Mouse (Mus musculus): Measurements from ENCODE around the gene Myh2. TPM values are rescaled to one million over a fixed set of nuclear protein-coding genes. Genes with fewer than 3 reads are reported as not detected.

Myh2 gene
- total RNA-seq, 2 experiments from 2014 or later = 0.50 to 0.57 TPM

DNA sequence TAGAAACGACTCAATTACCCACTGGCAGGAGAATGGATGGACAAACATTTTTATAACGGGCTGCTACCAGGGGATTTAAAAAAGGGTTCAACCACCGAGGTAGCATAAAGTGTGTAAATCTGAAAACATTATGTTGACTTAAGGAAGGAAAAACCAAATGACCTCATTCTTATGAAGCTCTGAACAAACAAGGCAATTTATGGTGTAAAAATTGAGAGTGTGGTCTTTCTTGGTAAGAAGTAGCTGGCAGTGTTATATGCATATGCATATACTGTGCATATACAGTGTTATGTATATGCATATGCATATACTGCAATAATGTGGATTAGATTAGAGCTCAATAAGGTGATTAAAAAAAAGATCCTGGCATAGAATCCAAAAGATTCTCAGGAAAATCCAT lies 19.7 kb upstream of the Myh2 start:
- DNase-seq (ENCODE audit: low spot score in 2 of 2) = no peak
- intact Hi-C loops (cut with DNase I) = no loop called here

DNA sequence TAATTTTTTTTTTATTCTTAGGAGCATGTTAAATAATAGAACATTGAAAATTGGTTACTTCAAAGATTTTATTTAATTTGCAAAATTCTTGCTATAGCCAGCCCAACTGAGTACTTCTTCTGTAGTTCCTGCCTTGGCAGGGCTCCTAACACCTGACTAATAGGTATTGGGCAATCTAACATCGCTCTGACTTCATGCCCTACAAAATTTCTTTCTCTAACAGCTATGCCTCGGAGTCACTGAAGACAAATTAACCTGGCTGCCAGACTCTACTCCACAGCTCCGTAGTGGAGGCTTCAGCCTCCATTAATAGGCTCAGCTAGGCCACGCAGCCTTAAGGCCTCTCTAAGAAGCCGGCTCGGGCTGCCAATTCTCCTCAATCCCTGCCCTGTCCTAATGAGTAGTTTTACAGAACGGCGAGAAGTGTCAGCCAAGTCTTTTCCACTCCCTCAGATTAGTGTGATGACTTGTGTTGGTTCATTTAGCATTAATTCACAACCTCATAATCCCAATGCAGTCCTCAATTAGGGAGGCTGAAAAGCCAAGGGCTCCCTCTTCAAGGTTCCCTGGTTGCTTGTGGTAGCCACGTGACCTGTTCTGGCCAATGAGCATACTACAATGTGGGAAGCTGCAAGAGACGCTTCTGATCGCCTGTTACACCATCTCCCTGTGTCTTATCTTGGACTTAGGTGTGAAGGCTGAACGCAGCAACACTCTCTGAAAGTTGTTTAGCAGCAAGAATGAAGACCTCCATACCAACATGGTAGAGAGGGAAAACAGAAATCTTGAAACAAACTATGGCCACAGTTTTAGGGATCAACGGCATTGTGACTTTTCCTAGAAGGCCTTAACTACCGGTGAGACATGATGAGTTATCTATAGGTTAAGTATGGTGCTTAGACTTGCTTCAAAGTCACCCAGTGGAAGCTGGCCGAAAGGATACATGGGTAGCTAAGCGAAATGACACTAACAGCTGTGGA lies 18.9 kb upstream of the Myh2 start:
- no peak for DNase-seq (ENCODE audit: low spot score in 2 of 2)
- intact Hi-C loops (cut with DNase I) = no loop called here

DNA sequence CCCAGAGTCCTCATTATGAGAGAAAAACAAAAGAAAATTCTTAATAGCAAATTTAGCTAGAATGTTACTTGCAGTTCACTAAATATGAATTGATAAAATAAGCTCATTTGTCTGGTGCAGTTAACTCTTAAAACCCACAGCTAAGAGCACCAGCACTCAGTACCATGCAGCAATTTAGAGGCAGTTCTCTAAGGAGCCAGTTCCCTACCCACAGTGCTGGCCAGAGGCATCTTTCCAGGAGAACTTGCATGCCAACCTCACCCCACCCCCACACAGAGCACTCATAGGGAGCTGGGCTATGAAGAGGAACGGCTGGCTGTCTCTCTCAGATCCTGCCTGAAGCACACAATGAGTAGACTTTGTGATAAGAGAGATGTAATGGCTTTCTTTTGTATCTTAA lies 17.7 kb upstream of the Myh2 start:
- intact Hi-C loops (cut with DNase I) = no loop called here

GRCm38 (mm10) chr11:67153843-67154242 lies 17.0 kb upstream of the Myh2 start:
- DNase-seq (ENCODE audit: low spot score in 2 of 2) = no peak
- intact Hi-C loops (cut with DNase I) = no loop called here

More for the DNA sequence above, 17.7 kb upstream of the Myh2 start:
- DNase-seq (ENCODE audit: low spot score in 2 of 2) = peak; percentile 22 to 89

DNA sequence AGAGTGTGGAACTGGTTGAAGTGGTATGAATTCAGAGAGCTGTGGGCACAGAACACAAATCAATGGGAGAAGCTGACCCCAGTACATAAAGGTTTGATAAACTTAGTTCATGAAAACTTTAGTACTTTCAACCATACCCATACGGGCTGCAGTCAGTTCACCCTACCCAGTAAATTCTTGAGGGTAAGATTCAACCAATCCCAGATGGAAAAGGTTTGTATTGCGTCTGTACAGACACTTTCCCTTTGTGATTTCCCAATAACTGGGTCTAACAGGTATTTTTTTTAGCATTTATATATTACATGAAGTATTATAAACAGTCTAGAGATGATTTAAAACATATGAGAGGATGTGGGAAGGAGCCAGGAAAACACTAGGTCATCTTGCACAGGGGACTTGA lies 15.2 kb upstream of the Myh2 start:
- intact Hi-C loops (cut with DNase I) = no loop called here
- no peak for DNase-seq (ENCODE audit: low spot score in 2 of 2)

DNA sequence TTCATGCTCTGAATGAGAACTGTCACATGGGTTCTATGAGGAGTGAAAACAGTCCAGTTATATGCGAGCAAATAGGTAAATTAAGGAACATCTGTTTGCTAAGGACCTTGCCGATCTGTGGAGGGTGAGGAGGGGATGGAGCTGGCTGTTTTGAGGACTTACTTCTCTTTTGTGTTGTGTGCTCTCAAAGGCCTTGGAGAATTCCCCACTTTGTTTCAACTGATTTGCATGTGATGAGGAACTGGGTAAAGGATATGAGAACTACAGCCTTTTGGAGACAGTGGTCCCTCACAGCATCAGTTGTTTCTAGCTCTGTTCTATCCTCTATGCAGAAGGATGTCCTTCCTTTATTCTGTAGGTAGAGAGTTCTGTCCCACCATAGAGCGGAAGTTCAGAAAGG lies 10.7 kb upstream of the Myh2 start:
- no peak for DNase-seq (ENCODE audit: low spot score in 2 of 2)
- intact Hi-C loops (cut with DNase I) = no loop called here

- intact Hi-C loops (cut with DNase I) = loop anchor here (1.0 to 2.0 kb wide), 2 partner anchors 38 to 65 kb away; no protein-coding TSS in a partner anchor
- peak; percentile 20 to 82 for DNase-seq (ENCODE audit: low spot score in 2 of 2)
Measured at GRCm38 (mm10) chr11:67163701-67164100, 7.1 kb upstream of the Myh2 start.

DNA sequence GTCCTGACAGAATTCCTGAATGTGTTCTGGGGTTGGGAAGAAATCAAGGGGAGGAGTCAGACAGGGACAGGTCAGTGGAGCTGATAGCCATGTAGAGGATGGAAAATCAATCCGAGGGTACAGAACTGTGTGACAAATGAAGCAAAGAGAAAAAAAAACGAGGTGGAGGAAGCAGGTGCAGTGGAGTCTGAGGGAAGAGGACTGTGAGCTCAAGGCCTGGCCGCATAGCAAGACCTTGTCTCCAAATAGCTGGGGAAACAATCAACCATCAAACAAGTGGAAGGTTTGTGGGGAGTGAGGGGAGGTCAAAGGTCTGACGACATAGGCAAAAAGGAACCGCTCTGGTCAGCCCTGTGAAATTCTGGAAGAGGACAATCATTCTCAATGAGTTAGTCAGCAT lies 6.0 kb upstream of the Myh2 start:
- intact Hi-C loops (cut with DNase I) = loop anchor here (1.0 to 2.0 kb wide), 2 partner anchors 40 to 64 kb away; no protein-coding TSS in a partner anchor
- DNase-seq (ENCODE audit: low spot score in 2 of 2) = peak in 1 of 2 experiments; percentile 31

GRCm38 (mm10) chr11:67169301-67169700 lies 1.5 kb upstream of the Myh2 start:
- intact Hi-C loops (cut with DNase I) = no loop called here
- DNase-seq (ENCODE audit: low spot score in 2 of 2) = no peak

- intact Hi-C loops (cut with DNase I) = no loop called here
Measured at GRCm38 (mm10) chr11:67172439-67172838, 1.6 kb downstream of the Myh2 start.

DNA sequence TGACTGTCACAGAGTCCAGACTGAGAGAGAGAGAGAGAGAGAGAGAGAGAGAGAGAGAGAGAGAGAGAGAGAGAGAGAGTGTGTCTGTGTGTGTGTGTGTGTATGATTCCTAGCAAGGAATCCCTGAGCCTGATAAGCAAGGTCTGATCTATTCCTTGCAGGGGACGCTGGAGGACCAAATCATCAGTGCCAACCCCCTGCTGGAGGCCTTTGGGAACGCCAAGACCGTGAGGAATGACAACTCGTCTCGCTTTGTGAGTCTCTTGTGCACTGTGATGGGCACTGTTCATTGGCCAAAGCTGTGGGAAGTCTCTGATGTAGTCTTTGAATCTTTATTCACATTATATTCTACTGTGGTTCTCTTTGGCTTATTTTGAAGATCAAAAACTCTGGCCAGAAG lies 5.5 kb downstream of the Myh2 start:
- intact Hi-C loops (cut with DNase I) = no loop called here
- DNase-seq (ENCODE audit: low spot score in 2 of 2) = no peak

More at GRCm38 (mm10) chr11:67172439-67172838, 1.6 kb downstream of the Myh2 start:
- no peak for DNase-seq (ENCODE audit: low spot score in 2 of 2)

DNA sequence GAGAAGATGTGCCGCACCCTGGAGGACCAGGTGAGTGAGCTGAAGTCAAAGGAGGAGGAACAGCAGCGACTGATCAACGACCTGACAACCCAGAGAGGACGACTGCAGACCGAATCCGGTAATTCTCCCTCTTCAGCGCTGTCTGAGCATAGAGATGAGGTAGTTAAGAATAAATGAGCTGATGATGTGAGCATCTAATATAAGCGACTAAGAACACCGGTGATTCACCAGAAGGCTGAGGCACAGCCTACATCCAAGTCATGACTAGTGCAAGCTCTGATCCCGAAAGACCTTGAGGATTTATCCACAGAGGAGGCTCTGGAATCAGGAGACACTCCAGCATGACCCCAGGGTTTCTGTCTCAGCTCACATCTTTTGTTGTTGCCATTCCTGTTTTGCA lies 19.5 kb downstream of the Myh2 start:
- peak; percentile 23 to 42 for DNase-seq (ENCODE audit: low spot score in 2 of 2)
- intact Hi-C loops (cut with DNase I) = no loop called here

DNA sequence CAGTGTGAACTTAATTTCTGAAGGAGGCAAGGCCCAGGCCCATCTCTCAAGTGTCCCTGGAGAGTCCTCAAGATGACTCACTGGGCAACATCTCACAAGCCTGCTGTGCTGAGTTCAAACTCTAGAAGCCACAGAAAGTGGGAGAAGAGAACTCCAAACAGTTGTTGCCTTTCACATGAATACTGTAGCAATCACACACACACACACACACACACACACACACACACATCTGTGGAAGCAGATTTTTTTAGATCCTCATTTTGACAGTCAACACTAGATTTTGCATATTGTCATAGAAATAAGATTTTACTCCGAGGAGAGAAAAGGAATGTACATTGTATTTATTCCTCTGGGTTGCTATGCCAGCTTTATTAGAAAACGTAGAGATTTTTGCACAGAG lies 20.0 kb downstream of the Myh2 start:
- intact Hi-C loops (cut with DNase I) = no loop called here
- DNase-seq (ENCODE audit: low spot score in 2 of 2) = peak; percentile 12 to 47

- intact Hi-C loops (cut with DNase I) = no loop called here
- DNase-seq (ENCODE audit: low spot score in 2 of 2) = no peak
Measured at GRCm38 (mm10) chr11:67191496-67191895, 20.7 kb downstream of the Myh2 start.

GRCm38 (mm10) chr11:67199321-67199720 lies 28.5 kb downstream of the Myh2 start:
- intact Hi-C loops (cut with DNase I) = no loop called here

DNA sequence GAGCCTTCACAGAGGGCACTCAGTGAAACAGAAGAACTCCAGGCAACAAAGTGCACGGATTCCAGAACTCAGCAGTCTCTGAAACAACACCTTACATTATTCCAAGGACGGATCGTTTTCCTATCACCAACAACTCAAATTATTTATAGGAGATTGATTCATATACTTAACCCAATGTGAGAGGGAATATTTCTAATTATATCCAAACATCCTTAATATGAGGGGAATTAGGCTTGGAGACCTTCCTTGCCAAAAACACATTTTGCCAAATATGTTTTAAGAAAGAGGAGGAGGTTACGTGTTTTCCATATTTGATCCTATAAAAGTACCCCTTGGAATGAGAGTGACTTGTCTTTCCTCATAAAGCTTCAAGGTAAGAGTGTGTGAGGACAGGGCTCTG lies 28.9 kb downstream of the Myh2 start, which contains the start of gene Myh1:
TSS of gene Myh1 (plus strand) at position 301 of the 400 bp plus-strand sequence.
- intact Hi-C loops (cut with DNase I) = no loop called here
- DNase-seq (ENCODE audit: low spot score in 2 of 2) = no peak

More at GRCm38 (mm10) chr11:67199321-67199720, 28.5 kb downstream of the Myh2 start:
- no peak for DNase-seq (ENCODE audit: low spot score in 2 of 2)

DNA sequence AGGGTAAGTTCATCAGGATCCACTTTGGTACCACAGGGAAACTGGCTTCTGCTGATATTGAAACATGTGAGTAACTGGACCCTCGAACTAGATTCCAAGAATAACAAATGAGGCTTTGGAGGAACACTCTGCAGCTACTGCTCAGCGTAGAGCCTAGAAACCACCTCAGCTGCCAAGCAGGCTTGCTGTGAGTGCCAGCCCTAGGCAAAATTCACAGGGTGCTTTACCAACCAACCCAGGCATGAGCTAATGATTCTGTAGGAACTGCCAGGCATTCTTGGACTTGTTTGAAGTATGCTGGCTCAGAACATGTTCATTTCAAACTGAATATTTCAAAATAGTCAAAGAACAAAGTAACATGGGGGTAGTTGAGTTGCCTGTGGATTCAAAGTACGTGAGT lies 33.9 kb downstream of the Myh2 start:
- intact Hi-C loops (cut with DNase I) = no loop called here
- peak; percentile 13 to 50 for DNase-seq (ENCODE audit: low spot score in 2 of 2)

- peak in 1 of 2 experiments; percentile 70 for DNase-seq (ENCODE audit: low spot score in 2 of 2)
- intact Hi-C loops (cut with DNase I) = no loop called here
Measured at GRCm38 (mm10) chr11:67221803-67222202, 51.0 kb downstream of the Myh2 start.

- intact Hi-C loops (cut with DNase I) = no loop called here
Measured at GRCm38 (mm10) chr11:67224466-67224865, 53.6 kb downstream of the Myh2 start.

DNA sequence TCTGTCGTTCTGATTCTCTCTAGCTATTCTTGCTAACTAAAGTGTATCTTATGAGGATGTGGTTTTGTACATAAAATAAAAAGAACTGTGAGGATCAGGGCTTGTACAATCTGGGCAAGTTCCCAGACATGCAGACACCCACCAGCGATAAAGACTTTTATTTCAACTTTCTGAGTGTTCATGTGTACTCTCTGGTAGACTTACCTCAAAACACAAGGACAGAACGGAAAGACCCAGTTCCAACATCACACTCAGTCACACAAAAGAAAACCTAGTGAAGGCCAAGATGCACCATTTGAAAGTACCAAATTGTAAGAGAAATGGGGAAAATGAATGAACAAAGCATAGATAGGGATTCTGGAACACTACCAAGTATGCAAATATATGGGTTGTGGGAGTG lies 57.9 kb downstream of the Myh2 start:
- DNase-seq (ENCODE audit: low spot score in 2 of 2) = peak in 1 of 2 experiments; percentile 64
- intact Hi-C loops (cut with DNase I) = loop anchor here (2.0 kb wide), 2 partner anchors 64 to 104 kb away; no protein-coding TSS in a partner anchor

More at GRCm38 (mm10) chr11:67224466-67224865, 53.6 kb downstream of the Myh2 start:
- no peak for DNase-seq (ENCODE audit: low spot score in 2 of 2)

GRCm38 (mm10) chr11:67229166-67229565 lies 58.3 kb downstream of the Myh2 start:
- intact Hi-C loops (cut with DNase I) = loop anchor here (2.0 kb wide), 2 partner anchors 64 to 104 kb away; no protein-coding TSS in a partner anchor
- DNase-seq (ENCODE audit: low spot score in 2 of 2) = peak; percentile 30 to 86
